Mouse (Mus musculus) c-Kit-positive CD71-positive TER-119-negative erythroid progenitor cells, embryonic 14.5 days (primary cell): ENCODE data around the gene Slc35f1.

ENCODE experiments used
- DNase-seq: peaks from one replicate; pipeline ENCODE4 v3.0.0-alpha.2; 2013; ENCODE audit warnings: low read depth

Slc35f1 gene

DNA sequence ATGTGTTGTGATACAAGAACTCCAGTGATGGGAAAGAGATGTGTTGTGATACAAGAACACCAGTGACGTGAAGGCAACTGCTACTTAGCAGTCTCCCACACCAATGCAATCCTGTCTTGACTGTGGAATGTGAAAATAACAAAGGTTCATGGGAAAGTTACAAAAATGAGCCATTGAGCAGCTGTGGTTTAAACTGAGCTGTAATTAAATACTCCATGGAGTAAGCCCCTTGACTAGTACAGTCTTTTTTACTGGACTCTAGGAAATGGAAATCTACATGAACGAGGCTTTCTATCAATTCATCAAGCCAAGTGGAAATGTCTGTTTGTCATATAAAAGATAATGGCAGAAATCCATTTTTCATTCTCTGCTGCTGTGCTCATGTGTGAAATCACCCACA is 411.1 kb downstream of the Slc35f1 start:
- DNase-seq: no peak

DNA sequence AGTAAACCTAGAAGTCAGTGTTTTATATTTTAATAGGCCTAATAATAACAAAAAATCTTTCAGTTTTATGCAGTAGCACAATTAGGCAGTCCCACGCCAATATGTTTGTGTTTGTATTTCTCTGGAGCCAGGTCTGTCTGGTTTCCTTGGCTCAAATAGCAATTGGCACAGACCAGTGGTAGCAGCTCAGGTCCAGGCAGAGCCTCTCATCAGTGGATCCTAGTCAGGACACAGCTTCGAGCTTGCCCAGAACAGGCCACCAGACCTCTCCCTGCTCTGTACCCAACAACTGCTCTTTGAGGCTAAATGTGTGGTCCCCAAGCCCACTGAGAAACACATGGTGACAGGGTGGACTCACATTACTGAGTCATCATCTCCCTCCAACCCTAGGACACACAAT is 412.1 kb downstream of the Slc35f1 start:
- DNase-seq: no peak

DNA sequence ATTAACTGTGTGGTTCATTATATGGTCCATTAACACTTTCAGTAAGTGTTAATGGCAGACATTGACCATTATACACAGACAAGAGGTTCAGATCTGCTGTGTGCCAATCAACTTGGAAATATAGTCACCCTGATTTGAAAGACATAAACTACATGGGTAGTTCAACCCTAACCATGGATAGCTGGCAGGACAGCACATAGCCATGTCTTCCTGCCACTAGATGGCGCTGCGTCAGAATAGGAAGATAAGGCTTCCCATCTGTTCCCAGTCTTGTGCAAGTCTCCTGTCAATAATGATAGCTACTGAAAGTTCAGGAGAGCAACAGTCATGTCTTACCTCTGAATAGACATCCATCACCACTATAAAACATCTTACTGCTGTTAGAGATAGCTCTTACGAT is 424.7 kb downstream of the Slc35f1 start:
- peak; percentile 53 for DNase-seq

DNA sequence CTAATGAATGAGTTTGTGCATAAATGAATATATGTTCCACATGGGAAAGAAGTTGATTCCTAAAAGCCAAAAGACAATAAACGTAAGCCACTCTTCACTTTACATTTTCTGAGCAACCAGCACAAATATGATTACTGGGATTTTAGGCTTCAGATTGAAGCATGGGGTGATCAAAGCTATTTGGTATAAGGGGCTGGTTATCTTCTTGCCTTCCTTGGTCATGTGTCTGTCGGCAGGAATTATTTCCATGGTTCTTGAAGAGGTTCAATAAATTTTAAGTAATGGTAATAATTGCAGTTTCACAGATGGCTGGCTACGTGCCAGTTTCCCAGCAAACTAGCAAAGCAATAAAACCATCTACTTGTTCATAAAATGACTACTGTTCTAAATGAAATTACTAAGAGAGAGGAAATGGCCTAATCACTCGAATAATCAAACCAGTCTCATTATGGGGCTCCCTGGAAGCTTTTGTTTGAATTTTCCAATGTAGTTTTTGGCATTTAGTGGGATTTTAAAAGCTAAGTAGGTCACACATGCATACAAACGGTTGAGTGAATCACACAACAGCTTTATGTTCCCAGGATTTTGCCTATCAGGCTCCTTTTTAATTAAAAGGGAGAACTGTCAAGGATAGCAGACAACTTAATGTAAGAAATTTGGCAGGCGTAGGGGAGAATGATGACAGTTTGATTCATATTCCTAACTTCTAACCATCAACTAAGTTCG is 425.5 kb downstream of the Slc35f1 start:
- DNase-seq: no peak

DNA sequence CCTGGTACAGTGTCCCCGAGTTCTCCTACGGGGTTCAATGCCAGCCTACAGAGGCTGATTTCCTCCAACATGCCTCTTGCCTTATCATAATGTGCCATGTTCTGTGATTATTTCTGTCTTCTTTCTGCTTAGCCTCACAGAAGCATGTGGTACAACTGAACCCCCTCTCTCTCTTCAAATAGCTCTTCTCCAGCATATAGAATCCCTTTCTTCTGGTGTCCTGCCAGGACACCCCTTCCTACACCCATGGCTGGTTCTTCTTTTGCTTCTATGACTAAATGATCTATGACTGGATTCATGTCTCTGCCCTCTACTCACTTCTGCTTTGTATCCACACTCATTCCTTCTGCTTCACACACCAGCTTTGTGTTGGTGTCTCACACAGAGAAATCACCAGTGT is 430.3 kb downstream of the Slc35f1 start:
- DNase-seq: no peak

DNA sequence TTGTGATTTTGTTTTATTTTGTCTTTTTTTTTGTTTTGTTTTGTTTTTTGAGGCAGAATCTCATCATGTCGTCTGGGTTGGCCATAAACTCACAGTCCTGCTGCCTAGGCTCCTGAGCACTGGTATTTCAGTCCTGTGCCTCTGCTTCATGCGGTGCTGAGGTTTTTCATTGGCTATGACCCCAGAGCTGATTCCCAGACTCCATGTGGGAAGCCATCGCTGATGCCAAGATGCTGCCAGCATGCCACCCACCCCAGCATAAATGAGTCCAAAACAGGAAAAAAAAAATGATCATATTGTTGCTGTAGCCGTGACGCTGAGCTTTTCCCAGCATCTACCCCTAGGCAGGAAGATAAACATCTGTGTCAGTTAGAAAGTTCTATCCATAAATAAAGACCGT is 434.0 kb downstream of the Slc35f1 start:
- DNase-seq: no peak

DNA sequence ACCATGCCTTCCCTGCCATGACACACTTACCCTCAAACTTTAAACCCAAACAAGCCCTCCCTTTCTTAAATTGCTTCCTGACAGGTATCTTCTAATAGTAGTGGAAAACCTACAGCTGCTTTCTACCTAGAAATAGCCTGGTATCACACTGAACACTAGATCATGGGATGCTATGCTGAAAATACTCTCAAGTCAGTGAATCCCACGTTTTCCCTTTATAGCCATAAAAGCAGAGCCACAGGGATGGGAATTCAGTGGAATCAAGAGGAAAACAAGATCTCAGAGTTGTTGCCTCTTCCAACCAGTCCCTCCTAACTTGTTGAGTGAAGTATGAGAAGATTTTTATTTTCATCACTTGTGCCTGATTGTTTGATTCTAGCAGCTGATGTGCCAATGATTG is 442.4 kb downstream of the Slc35f1 start:
- DNase-seq: no peak

DNA sequence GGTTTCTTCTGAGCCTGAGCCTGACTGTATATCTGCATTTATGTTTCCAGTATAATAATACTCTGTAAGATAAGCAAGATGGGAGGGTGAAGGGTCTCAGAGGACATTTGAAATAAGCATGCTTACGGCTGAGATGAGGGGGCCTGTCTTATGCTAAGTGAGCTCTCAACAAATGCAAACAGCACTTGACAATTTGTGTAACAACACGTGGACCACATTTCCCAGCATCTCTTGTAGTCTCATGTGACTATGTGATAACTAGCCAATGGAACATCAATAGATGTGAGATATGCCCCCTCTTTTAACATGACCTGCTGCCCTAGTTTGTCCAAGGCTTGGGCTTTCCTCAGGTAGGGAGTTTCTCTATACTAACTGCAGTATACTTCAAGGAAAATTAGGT is 460.0 kb downstream of the Slc35f1 start:
- no peak for DNase-seq

DNA sequence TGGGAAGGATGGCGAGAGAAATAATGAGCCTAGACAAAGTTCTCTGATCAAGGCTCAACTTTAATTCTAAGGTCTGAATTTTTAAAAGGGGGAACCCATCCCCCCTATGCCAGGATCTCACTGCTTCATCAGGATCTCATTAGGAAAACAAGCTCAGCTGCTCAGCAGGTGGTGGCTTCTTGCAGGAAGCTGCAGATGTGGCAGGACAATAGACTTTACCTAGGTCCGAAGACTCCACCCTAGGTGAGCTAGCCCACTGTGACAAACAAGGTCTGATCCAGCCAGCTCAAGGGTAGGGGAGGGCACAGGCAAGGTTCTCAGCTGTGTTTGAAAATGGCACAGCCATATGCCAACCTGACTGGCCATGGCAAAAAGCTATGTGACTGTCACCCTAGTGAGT is 460.6 kb downstream of the Slc35f1 start:
- DNase-seq: no peak

DNA sequence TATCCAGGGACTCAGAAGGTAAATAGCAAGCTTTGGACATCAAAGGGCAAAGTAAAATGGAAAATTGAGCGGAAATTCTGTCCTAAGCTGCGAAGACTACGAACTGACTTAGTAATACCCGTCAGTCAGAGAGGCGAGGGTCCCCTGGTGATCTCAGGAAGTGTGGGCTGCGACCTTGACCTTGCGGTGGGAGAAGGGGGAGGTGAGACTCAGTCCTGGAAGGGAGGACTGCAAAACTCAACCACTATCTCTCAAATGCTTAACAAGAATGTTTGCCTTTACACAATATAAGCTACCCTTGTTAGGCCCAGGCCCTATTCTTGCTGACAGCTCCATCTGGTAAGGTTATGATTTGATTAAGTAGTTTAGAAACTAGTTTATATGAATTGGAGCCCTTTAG is 466.0 kb downstream of the Slc35f1 start:
- DNase-seq: no peak

DNA sequence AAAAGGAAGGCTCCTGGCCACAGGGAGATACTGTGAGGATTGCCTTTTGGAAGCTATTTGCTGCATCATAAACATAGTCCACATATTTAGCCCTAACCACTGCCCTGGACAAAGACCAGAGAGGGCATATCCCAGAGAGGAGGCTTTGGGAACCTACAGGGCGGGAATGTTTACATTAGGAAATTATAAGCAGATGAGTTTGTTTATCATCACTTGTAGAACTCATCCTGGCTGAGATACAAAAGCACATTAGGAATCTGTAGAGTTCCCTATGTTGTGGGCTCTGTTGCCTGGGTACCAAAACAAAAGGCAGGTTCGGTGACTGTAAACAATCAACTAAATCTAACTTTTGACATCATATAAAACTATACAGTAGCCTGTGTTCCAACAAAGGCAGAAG is 467.4 kb downstream of the Slc35f1 start:
- no peak for DNase-seq
